Mouse (Mus musculus) forebrain, embryonic 13.5 days (tissue): ENCODE results near the gene Retreg2. TPM values are rescaled to one million over a fixed set of nuclear protein-coding genes. Genes with fewer than 3 reads are reported as not detected.
A peak's percentile ranks its signal among the peaks of the same experiment; 100 is the strongest.

Source experiments
- ATAC-seq: fragments of 200-750 bp; cut with Nextera tagmentation; 2 replicates; pipeline ENCODE4 v1.8.0; 2017
- H3K27ac ChIP-seq: fragments of 300-500 bp; sonication (generic); 2 replicates; pipeline ENCODE4 v1.5.1; 2015; ENCODE audit warnings: inconsistent platforms, mild to moderate bottlenecking, moderate library complexity
- H3K27me3 ChIP-seq: fragments of 300-500 bp; sonication (generic); 2 replicates; pipeline ENCODE4 v1.6.1; 2015; ENCODE audit warnings: mild to moderate bottlenecking, inconsistent platforms
- H3K36me3 ChIP-seq: fragments of 300-500 bp; sonication (generic); 2 replicates; pipeline ENCODE4 v1.6.1; 2015; ENCODE audit warnings: mild to moderate bottlenecking, inconsistent platforms; ENCODE audit not compliant: poor library complexity, severe bottlenecking
- H3K4me1 ChIP-seq: fragments of 300-500 bp; sonication (generic); 2 replicates; pipeline ENCODE4 v1.6.1; 2015; ENCODE audit warnings: inconsistent platforms
- H3K4me2 ChIP-seq: fragments of 300-500 bp; sonication (generic); 2 replicates; pipeline ENCODE4 v1.6.1; 2015; ENCODE audit warnings: inconsistent platforms, mild to moderate bottlenecking, moderate library complexity
- H3K4me3 ChIP-seq: fragments of 300-500 bp; sonication (generic); 2 replicates; pipeline ENCODE4 v1.5.1; 2015; ENCODE audit warnings: mild to moderate bottlenecking, inconsistent platforms
- H3K9ac ChIP-seq: fragments of 300-500 bp; sonication (generic); 2 replicates; pipeline ENCODE4 v1.6.1; 2015; ENCODE audit warnings: mild to moderate bottlenecking, inconsistent platforms
- H3K9me3 ChIP-seq: fragments of 300-500 bp; sonication (generic); replicated peaks from 2 replicates; pipeline ENCODE4 v1.6.1; 2016; ENCODE audit warnings: inconsistent platforms
- WGBS: fragments of 180-500 bp; shearing (Covaris S2); methylation state at CpG from one replicate; pipeline ENCODE4 v1.1.7; 2015; 5-methylcytosine and 5-hydroxymethylcytosine counted together
- polyA plus RNA-seq: library from polyadenylated mRNA; unstranded; fragments of >200 nt; fragmentation: Nextera tagmentation; extraction: Ambion mirVana; gene quantifications from 2 replicates; pipeline ENCODE4 v1.2.1, GENCODE M21; 2015

The Retreg2 gene
- polyA plus RNA-seq, 1 experiment from 2014 or later, result 71.8 TPM

GRCm38 (mm10) chr1:75180105-75180590 lies 37.6 kb downstream of the Retreg2 start, which contains the start of gene Abcb6:
Gene Abcb6 (minus strand): TSS chr1:75180392.
- H3K36me3 ChIP-seq, result peaks cover 67% of the 10 kb centered on the region
- ATAC-seq, result peak; percentile 95
- H3K4me2 ChIP-seq, result peak within 1 kb of the TSS; percentile 97
- H3K4me3 ChIP-seq, result peak within 1 kb of the TSS; percentile 59
- under 1% methylated on average over 31 of the region's 31 CpGs for WGBS
- peak within 1 kb of the TSS; percentile 73 for H3K9ac ChIP-seq
- no peaks in the 10 kb centered on the region for H3K9me3 ChIP-seq
- peak within 1 kb of the TSS; percentile 40; the same call in 1 of the 2 replicates for H3K27ac ChIP-seq
- H3K4me1 ChIP-seq, result peaks cover 28% of the 10 kb centered on the region
- H3K27me3 ChIP-seq, result no peaks in the 10 kb centered on the region

GRCm38 (mm10) chr1:75180741-75181140 lies 38.2 kb downstream of the Retreg2 start:
- Histone ChIP-seq H3K4me3 (peak overlapping the region; percentile 59), H3K27me3 (no peaks in the 10 kb centered on the region), H3K27ac (no peak overlapping the region), H3K9ac (no peak overlapping the region), H3K4me2 (peak overlapping the region; percentile 97), H3K9me3 (no peaks in the 10 kb centered on the region), H3K4me1 (peaks cover 28% of the 10 kb centered on the region), H3K36me3 (peaks cover 67% of the 10 kb centered on the region)
- no peak for ATAC-seq
- 34% methylated on average over 7 of the region's 7 CpGs for WGBS

GRCm38 (mm10) chr1:75181377-75181870 lies 38.8 kb downstream of the Retreg2 start:
- no peak for ATAC-seq
- H3K9ac ChIP-seq, result no peak overlapping the region
- 85% methylated on average over 4 of the region's 4 CpGs for WGBS
- H3K4me3 ChIP-seq, result no peak overlapping the region
- H3K4me2 ChIP-seq, result no peak overlapping the region
- peaks cover 28% of the 10 kb centered on the region for H3K4me1 ChIP-seq
- H3K27me3 ChIP-seq, result no peaks in the 10 kb centered on the region
- peaks cover 67% of the 10 kb centered on the region for H3K36me3 ChIP-seq
- no peaks in the 10 kb centered on the region for H3K9me3 ChIP-seq
- no peak overlapping the region for H3K27ac ChIP-seq

GRCm38 (mm10) chr1:75182160-75182559 lies 39.6 kb downstream of the Retreg2 start:
- Histone ChIP-seq H3K4me2 (no peak overlapping the region), H3K27ac (no peak overlapping the region), H3K36me3 (peaks cover 67% of the 10 kb centered on the region), H3K9me3 (no peaks in the 10 kb centered on the region), H3K27me3 (no peaks in the 10 kb centered on the region), H3K4me1 (peaks cover 28% of the 10 kb centered on the region), H3K9ac (no peak overlapping the region), H3K4me3 (no peak overlapping the region)
- ATAC-seq, result no peak
- 79% methylated on average over 4 of the region's 4 CpGs for WGBS

- no peak for ATAC-seq
- peaks cover 71% of the 10 kb centered on the region for H3K36me3 ChIP-seq
- no peak overlapping the region for H3K27ac ChIP-seq
- H3K27me3 ChIP-seq, result no peaks in the 10 kb centered on the region
- no peaks in the 10 kb centered on the region for H3K9me3 ChIP-seq
- no peak overlapping the region for H3K4me3 ChIP-seq
- WGBS, result 95% methylated on average over 11 of the region's 11 CpGs
- H3K4me1 ChIP-seq, result peaks cover 9% of the 10 kb centered on the region
- no peak overlapping the region for H3K4me2 ChIP-seq
- H3K9ac ChIP-seq, result no peak overlapping the region
Observed at GRCm38 (mm10) chr1:75185495-75185894, 42.9 kb downstream of the Retreg2 start.

- no peak overlapping the region for H3K27ac ChIP-seq
- peaks cover 60% of the 10 kb centered on the region for H3K36me3 ChIP-seq
- no peak overlapping the region for H3K9ac ChIP-seq
- H3K4me3 ChIP-seq, result no peak overlapping the region
- peaks cover 13% of the 10 kb centered on the region for H3K4me1 ChIP-seq
- H3K4me2 ChIP-seq, result no peak overlapping the region
- ATAC-seq, result no peak
- no peaks in the 10 kb centered on the region for H3K27me3 ChIP-seq
- no peaks in the 10 kb centered on the region for H3K9me3 ChIP-seq
Observed at GRCm38 (mm10) chr1:75187126-75187525, 44.5 kb downstream of the Retreg2 start.

- Histone ChIP-seq H3K4me2 (no peak overlapping the region), H3K27me3 (no peaks in the 10 kb centered on the region), H3K36me3 (peaks cover 52% of the 10 kb centered on the region), H3K9me3 (no peaks in the 10 kb centered on the region), H3K4me1 (peaks cover 19% of the 10 kb centered on the region), H3K27ac (no peak overlapping the region), H3K9ac (no peak overlapping the region), H3K4me3 (no peak overlapping the region)
- ATAC-seq, result no peak
- WGBS, result 89% methylated on average over 2 of the region's 2 CpGs
Observed at GRCm38 (mm10) chr1:75187914-75188483, 45.4 kb downstream of the Retreg2 start.

GRCm38 (mm10) chr1:75190577-75190976 lies 48.0 kb downstream of the Retreg2 start:
- H3K9me3 ChIP-seq, result no peaks in the 10 kb centered on the region
- no peak for ATAC-seq
- H3K27ac ChIP-seq, result no peak overlapping the region
- H3K4me1 ChIP-seq, result peaks cover 26% of the 10 kb centered on the region
- WGBS, result 77% methylated on average over 2 of the region's 2 CpGs
- H3K27me3 ChIP-seq, result no peaks in the 10 kb centered on the region
- peak overlapping the region; percentile 67; the same call in 1 of the 2 replicates for H3K4me3 ChIP-seq
- H3K36me3 ChIP-seq, result peaks cover 33% of the 10 kb centered on the region
- 0 out of 2 replicates have a peak overlapping the region, but pooled peaks have one; percentile 84 for H3K9ac ChIP-seq
- H3K4me2 ChIP-seq, result peak overlapping the region; percentile 93

- H3K4me3 ChIP-seq, result peak overlapping the region; percentile 67
- H3K9me3 ChIP-seq, result no peaks in the 10 kb centered on the region
- H3K9ac ChIP-seq, result peak overlapping the region; percentile 84
- H3K27me3 ChIP-seq, result no peaks in the 10 kb centered on the region
- H3K4me2 ChIP-seq, result peak overlapping the region; percentile 93
- H3K4me1 ChIP-seq, result peaks cover 26% of the 10 kb centered on the region
- peak overlapping the region; percentile 89 for H3K27ac ChIP-seq
- peaks cover 33% of the 10 kb centered on the region for H3K36me3 ChIP-seq
- ATAC-seq, result no peak
- WGBS, result 43% methylated on average over 5 of the region's 5 CpGs
Observed at GRCm38 (mm10) chr1:75191258-75191621, 48.7 kb downstream of the Retreg2 start.

- peak within 1 kb of the TSS; percentile 93 for H3K4me2 ChIP-seq
- H3K4me3 ChIP-seq, result peak within 1 kb of the TSS; percentile 67
- under 1% methylated on average over 53 of the region's 56 CpGs for WGBS
- no peaks in the 10 kb centered on the region for H3K27me3 ChIP-seq
- H3K9ac ChIP-seq, result peak within 1 kb of the TSS; percentile 86
- peaks cover 26% of the 10 kb centered on the region for H3K4me1 ChIP-seq
- peak within 1 kb of the TSS; percentile 89 for H3K27ac ChIP-seq
- peak; percentile 99 for ATAC-seq
- no peaks in the 10 kb centered on the region for H3K9me3 ChIP-seq
- peaks cover 33% of the 10 kb centered on the region for H3K36me3 ChIP-seq
Observed at GRCm38 (mm10) chr1:75191622-75192402, 49.2 kb downstream of the Retreg2 start, which contains the start of the genes Ankzf1 and Atg9a. Gene Ankzf1 (plus strand): TSS chr1:75192151. Gene Atg9a (minus strand): TSS chr1:75192196.

- Histone ChIP-seq H3K4me2 (peak overlapping the region; percentile 93), H3K9me3 (no peaks in the 10 kb centered on the region), H3K27ac (peak overlapping the region; percentile 83), H3K4me3 (peak overlapping the region; percentile 67), H3K4me1 (peaks cover 26% of the 10 kb centered on the region), H3K36me3 (peaks cover 32% of the 10 kb centered on the region), H3K27me3 (no peaks in the 10 kb centered on the region), H3K9ac (peak overlapping the region; percentile 86)
- peak; percentile 20; the same call in 1 of the 2 replicates for ATAC-seq
- under 1% methylated on average over 19 of the region's 19 CpGs for WGBS
Observed at GRCm38 (mm10) chr1:75192452-75192851, 49.9 kb downstream of the Retreg2 start.
